Mouse (Mus musculus): Measurements from ENCODE around the gene Eci2. TPM values are rescaled to one million over a fixed set of nuclear protein-coding genes. Genes with fewer than 3 reads are reported as not detected.
A peak's percentile ranks its signal among the peaks of the same experiment; 100 is the strongest.
"Not testable (repeated sequence)": the region's sequence is repeated elsewhere in the genome, so short reads cannot be mapped to it uniquely, and the experiment has no call there.

Eci2 gene
- polyA plus RNA-seq, 1 experiment from 2014 or later, result 84.6 TPM

DNA sequence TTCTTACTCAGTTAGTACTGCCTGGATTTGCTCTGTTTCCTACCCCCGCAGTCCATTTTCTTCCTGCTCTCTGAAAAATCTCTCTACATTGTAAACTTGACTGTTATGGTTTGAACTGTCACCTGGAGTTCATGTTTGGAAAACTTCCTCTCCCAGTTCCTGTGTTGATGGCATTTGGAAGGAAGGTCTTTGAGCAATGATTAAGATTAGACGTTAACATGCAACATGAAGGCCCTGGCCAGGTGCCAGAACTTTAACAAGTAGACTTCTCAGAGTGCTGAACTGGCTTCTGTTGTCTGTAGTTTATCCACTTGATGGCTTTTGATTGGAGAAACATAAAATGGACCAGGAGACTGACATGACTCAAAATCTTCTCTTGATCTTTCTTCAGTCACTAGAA is 31.0 kb downstream of the Eci2 start:
- Histone ChIP-seq H3K36me3 (ENCODE audit: control insufficient read depth, insufficient read depth, low read length) (no peaks in the 10 kb centered on the region), H3K9me3 (replicated peaks; ENCODE audit: control insufficient read depth, low read length, poor library complexity, severe bottlenecking) (peaks cover 5% of the 10 kb centered on the region; the same call in 1 of the 2 replicates), H3K27me3 (ENCODE audit: control insufficient read depth, insufficient read depth, low read depth, low read length) (no peaks in the 10 kb centered on the region), H3K9ac (ENCODE audit: low read depth, low read length) (no peak overlapping the region), H3K4me1 (ENCODE audit: control insufficient read depth, insufficient read depth, low read length) (peaks cover 11% of the 10 kb centered on the region; the same call in 1 of the 2 replicates), H3K4me3 (ENCODE audit: low read depth, low read length) (no peak overlapping the region), H3K27ac (ENCODE audit: low read length) (no peak overlapping the region), H3K4me2 (ENCODE audit: low read length) (no peak overlapping the region)
- no peak for ATAC-seq
- whole genome bisulfite sequencing, result 85% methylated on average over 2 of the region's 2 CpGs

DNA sequence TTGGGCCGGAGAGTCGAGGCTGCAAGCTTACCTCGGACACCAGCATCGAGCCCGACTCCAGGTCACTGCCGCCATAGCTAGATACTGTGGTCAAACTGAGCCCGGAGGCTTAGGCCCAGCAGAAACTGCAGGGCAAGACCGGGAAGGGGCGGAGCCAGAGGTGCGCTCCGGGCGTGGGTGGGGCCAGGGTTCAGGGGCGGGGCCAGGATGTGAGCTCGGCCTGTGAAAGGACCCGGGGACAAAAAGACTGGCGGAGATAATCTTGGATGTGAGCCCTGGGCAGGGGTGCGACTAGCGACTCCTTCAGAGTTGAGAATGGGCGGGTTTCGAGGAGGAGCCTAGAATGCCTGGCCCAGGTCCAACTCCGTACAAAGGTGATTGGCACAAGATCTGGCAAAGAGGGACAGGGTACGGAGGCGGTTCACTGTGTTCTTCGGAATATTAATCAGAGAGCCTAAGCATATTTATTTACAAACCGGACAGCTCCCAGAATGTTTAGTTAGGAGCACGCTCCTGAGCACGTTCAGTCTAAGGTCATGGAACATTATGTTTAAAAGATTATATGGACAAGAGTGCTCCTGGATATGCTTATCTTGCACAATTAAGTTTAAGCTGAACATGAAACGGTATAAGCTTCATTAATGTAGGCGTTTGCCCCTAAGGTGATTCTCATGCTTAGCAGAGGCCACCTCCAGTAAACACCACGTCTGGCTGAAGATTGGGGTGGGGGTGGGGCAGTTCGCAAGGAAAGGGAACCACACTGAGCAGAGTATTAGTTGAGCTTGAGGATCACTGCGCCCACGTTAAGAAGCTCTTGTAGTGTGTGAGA is 32.7 kb downstream of the Eci2 start:
- peak overlapping the region; percentile 81 for H3K4me2 ChIP-seq (ENCODE audit: low read length)
- WGBS, result under 1% methylated on average over 33 of the region's 33 CpGs
- H3K9ac ChIP-seq (ENCODE audit: low read depth, low read length), result peak overlapping the region; percentile 80
- H3K36me3 ChIP-seq (ENCODE audit: control insufficient read depth, insufficient read depth, low read length), result 0 out of 2 replicates have a peak, but pooled peaks cover 7% of the 10 kb centered on the region
- ATAC-seq, result peak; percentile 96
- no peaks in the 10 kb centered on the region for H3K27me3 ChIP-seq (ENCODE audit: control insufficient read depth, insufficient read depth, low read depth, low read length)
- peaks cover 5% of the 10 kb centered on the region; the same call in 1 of the 2 replicates for H3K9me3 ChIP-seq (replicated peaks; ENCODE audit: control insufficient read depth, low read length, poor library complexity, severe bottlenecking)
- peak overlapping the region; percentile 67 for H3K4me3 ChIP-seq (ENCODE audit: low read depth, low read length)
- H3K4me1 ChIP-seq (ENCODE audit: control insufficient read depth, insufficient read depth, low read length), result peaks cover 11% of the 10 kb centered on the region; the same call in 1 of the 2 replicates
- H3K27ac ChIP-seq (ENCODE audit: low read length), result peak overlapping the region; percentile 81

DNA sequence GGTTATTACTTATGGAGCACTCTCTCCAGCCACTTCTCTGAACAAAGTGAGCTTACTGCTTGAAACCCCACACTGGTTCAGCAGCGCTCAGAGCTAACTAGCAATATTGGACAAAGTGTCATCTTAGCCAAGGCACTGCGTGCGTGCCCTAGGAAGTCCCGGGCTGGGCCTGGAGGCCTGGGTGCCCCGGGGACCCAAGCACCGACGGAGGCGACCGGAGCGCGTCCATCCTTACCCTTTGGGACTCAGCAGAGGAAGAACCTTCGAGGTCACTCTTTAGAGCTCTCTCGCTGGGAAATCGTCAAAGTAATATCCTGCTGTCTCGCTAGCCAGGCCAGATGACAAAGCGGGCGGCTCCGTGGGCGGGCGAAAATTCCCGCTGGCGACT is 33.3 kb downstream of the Eci2 start:
- peak overlapping the region; percentile 81 for H3K27ac ChIP-seq (ENCODE audit: low read length)
- peak overlapping the region; percentile 67 for H3K4me3 ChIP-seq (ENCODE audit: low read depth, low read length)
- no peaks in the 10 kb centered on the region for H3K27me3 ChIP-seq (ENCODE audit: control insufficient read depth, insufficient read depth, low read depth, low read length)
- H3K36me3 ChIP-seq (ENCODE audit: control insufficient read depth, insufficient read depth, low read length), result 0 out of 2 replicates have a peak, but pooled peaks cover 7% of the 10 kb centered on the region
- H3K4me1 ChIP-seq (ENCODE audit: control insufficient read depth, insufficient read depth, low read length), result peaks cover 11% of the 10 kb centered on the region; the same call in 1 of the 2 replicates
- H3K9ac ChIP-seq (ENCODE audit: low read depth, low read length), result peak overlapping the region; percentile 80
- peak overlapping the region; percentile 81 for H3K4me2 ChIP-seq (ENCODE audit: low read length)
- peaks cover 3% of the 10 kb centered on the region; the same call in 1 of the 2 replicates for H3K9me3 ChIP-seq (replicated peaks; ENCODE audit: control insufficient read depth, low read length, poor library complexity, severe bottlenecking)
- WGBS, result under 1% methylated on average over 22 of the region's 22 CpGs
- peak; percentile 67 for ATAC-seq

DNA sequence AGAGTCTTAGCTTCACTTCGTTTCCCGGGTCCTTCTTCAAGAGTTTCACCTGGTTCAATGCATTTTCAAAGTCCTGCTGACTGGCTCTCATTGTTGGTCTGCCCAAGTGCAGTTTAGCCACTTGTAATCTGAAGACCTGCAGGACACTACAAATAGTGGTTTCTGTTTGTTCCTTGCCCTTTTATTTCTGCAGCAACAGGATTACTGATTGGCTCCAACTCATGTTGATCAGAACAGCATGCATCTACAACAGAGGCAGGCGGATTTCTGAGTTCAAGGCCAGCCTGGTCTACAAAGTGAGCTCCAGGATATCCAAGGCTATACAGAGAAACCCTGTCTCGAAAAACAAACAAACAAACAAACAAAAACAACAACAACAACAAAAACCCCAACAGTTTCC is 33.8 kb downstream of the Eci2 start:
- peaks cover 7% of the 10 kb centered on the region; the same call in 1 of the 2 replicates for H3K36me3 ChIP-seq (ENCODE audit: control insufficient read depth, insufficient read depth, low read length)
- 71% methylated on average over 4 of the region's 4 CpGs for WGBS
- ATAC-seq, result no peak
- no peaks in the 10 kb centered on the region for H3K9me3 ChIP-seq (replicated peaks; ENCODE audit: control insufficient read depth, low read length, poor library complexity, severe bottlenecking)
- H3K4me3 ChIP-seq (ENCODE audit: low read depth, low read length), result peak overlapping the region; percentile 67
- peaks cover 11% of the 10 kb centered on the region; the same call in 1 of the 2 replicates for H3K4me1 ChIP-seq (ENCODE audit: control insufficient read depth, insufficient read depth, low read length)
- H3K9ac ChIP-seq (ENCODE audit: low read depth, low read length), result no peak overlapping the region
- H3K27me3 ChIP-seq (ENCODE audit: control insufficient read depth, insufficient read depth, low read depth, low read length), result no peaks in the 10 kb centered on the region
- H3K27ac ChIP-seq (ENCODE audit: low read length), result no peak overlapping the region; the same call in 1 of the 2 replicates
- H3K4me2 ChIP-seq (ENCODE audit: low read length), result peak overlapping the region; percentile 81

DNA sequence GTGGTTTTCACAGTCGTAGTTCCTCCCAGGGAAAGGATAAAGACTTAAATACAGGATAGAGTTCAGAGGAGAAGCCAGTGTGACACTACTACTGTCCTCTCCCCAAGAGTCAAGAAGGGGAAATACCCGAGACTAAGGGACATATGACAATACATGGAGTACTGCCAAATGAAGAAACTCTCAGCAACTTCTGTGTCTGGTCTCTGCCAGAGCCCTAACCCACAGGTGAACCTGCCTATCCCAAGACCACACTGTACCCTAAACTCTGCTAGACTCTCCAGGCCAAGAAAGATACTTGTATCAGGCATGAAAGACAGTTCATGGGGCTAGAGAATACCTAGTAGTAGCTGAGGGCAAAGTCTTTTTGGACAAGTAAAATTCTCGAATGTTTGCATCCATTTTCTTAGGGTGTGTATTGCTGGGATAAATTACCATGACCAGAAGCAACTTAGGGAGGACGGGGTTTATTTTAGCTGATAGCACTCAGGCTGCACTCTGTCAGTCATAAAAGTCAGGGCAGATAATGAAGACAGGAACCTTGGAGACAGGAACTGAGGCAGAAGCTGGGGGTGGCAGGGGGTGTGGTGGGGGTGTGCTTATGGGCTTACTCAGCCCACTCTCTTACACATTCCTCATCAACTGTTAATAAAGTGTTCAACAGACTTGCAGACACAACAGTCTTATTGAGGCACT is 35.2 kb downstream of the Eci2 start:
- 76% methylated on average over 4 of the region's 4 CpGs for WGBS
- H3K36me3 ChIP-seq (ENCODE audit: control insufficient read depth, insufficient read depth, low read length), result peaks cover 17% of the 10 kb centered on the region
- ATAC-seq, result no peak
- H3K9ac ChIP-seq (ENCODE audit: low read depth, low read length), result no peak overlapping the region
- H3K4me2 ChIP-seq (ENCODE audit: low read length), result peak overlapping the region; percentile 5; the same call in 1 of the 2 replicates
- no peak overlapping the region for H3K4me3 ChIP-seq (ENCODE audit: low read depth, low read length)
- no peak overlapping the region for H3K27ac ChIP-seq (ENCODE audit: low read length)
- H3K27me3 ChIP-seq (ENCODE audit: control insufficient read depth, insufficient read depth, low read depth, low read length), result no peaks in the 10 kb centered on the region
- no peaks in the 10 kb centered on the region for H3K9me3 ChIP-seq (replicated peaks; ENCODE audit: control insufficient read depth, low read length, poor library complexity, severe bottlenecking)
- H3K4me1 ChIP-seq (ENCODE audit: control insufficient read depth, insufficient read depth, low read length), result peaks cover 11% of the 10 kb centered on the region; the same call in 1 of the 2 replicates

DNA sequence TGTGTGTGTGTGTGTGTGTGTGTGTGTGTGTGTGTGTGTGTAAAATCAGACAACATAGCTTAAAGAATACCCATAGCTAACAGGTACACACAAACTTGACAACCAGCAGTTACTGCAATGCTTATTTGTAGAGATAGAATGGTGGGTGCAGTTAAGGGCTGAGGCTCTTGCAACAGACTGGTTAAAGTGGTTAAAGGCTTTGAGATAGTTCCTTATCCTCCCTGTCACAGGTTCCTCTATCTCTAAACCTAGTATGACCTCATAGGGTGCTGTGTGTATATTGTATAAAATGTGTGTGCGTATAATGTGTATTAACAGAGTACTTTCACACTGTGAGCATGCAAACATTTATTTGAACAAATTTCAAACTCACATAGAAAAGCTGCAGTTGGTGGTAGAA is 43.4 kb downstream of the Eci2 start:
- not testable (repeated sequence) for ATAC-seq

DNA sequence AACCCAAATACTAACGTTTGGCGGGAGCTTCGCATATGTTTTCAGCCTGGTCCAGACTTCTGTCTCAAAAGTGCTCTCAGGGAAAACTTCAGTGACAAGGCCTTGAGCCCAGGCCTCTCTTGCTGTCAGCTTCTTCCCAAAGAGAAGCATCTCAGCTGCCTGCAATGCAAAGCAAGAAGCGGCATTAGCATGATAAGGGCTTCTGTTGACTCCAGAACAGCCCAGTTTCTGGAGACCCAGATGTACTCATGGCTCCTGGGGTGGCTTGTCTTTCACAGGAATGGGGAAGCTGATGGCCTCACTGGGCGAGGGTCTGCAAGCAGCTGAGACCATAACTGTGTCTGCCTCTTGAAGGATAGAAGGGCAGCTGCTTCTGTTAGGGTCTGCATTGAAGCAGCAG is 48.3 kb downstream of the Eci2 start:
- not testable (repeated sequence) for ATAC-seq; H3K27me3 ChIP-seq (ENCODE audit: control insufficient read depth, insufficient read depth, low read depth, low read length); H3K27ac ChIP-seq (ENCODE audit: low read length); H3K4me1 ChIP-seq (ENCODE audit: control insufficient read depth, insufficient read depth, low read length); H3K4me2 ChIP-seq (ENCODE audit: low read length); H3K9ac ChIP-seq (ENCODE audit: low read depth, low read length); H3K4me3 ChIP-seq (ENCODE audit: low read depth, low read length); H3K9me3 ChIP-seq (replicated peaks; ENCODE audit: control insufficient read depth, low read length, poor library complexity, severe bottlenecking)
- H3K36me3 ChIP-seq (ENCODE audit: control insufficient read depth, insufficient read depth, low read length), result peaks cover 23% of the 10 kb centered on the region
- WGBS, result 65% methylated on average over 5 of the region's 5 CpGs

More for the DNA sequence above, 43.4 kb downstream of the Eci2 start:
- 92% methylated on average over 1 of the region's 1 CpGs for WGBS
- H3K9ac ChIP-seq (ENCODE audit: low read depth, low read length); H3K27me3 ChIP-seq (ENCODE audit: control insufficient read depth, insufficient read depth, low read depth, low read length); H3K4me2 ChIP-seq (ENCODE audit: low read length); H3K9me3 ChIP-seq (replicated peaks; ENCODE audit: control insufficient read depth, low read length, poor library complexity, severe bottlenecking); H3K4me3 ChIP-seq (ENCODE audit: low read depth, low read length); H3K27ac ChIP-seq (ENCODE audit: low read length); H3K4me1 ChIP-seq (ENCODE audit: control insufficient read depth, insufficient read depth, low read length): not testable (repeated sequence)
- H3K36me3 ChIP-seq (ENCODE audit: control insufficient read depth, insufficient read depth, low read length), result peaks cover 28% of the 10 kb centered on the region

DNA sequence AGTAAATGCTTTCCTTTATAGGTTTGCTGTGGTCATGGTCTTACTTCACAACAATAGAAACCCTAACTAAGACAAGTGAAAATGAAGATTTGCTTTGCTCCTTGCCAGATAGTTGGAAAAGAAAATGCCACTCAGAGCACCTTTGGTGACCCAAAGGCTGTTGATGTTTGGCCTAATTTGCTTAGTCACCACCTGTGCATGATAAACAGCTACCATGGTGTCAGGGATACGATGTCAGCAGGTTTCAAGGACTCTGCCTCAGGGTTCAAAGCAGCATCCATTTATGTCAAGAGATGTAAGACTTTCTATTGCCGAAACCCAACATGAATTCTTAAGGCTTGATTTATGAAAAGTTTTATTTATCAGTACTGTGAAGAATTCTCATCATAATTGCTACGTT is 49.5 kb downstream of the Eci2 start:
- Histone ChIP-seq H3K36me3 (ENCODE audit: control insufficient read depth, insufficient read depth, low read length) (peaks cover 23% of the 10 kb centered on the region), H3K4me3 (ENCODE audit: low read depth, low read length) (no peak overlapping the region), H3K9me3 (replicated peaks; ENCODE audit: control insufficient read depth, low read length, poor library complexity, severe bottlenecking) (no peaks in the 10 kb centered on the region), H3K27me3 (ENCODE audit: control insufficient read depth, insufficient read depth, low read depth, low read length) (no peaks in the 10 kb centered on the region), H3K4me2 (ENCODE audit: low read length) (no peak overlapping the region), H3K9ac (ENCODE audit: low read depth, low read length) (no peak overlapping the region), H3K27ac (ENCODE audit: low read length) (no peak overlapping the region), H3K4me1 (ENCODE audit: control insufficient read depth, insufficient read depth, low read length) (no peaks in the 10 kb centered on the region)
- WGBS, result 97% methylated on average over 3 of the region's 3 CpGs
- ATAC-seq, result no peak

DNA sequence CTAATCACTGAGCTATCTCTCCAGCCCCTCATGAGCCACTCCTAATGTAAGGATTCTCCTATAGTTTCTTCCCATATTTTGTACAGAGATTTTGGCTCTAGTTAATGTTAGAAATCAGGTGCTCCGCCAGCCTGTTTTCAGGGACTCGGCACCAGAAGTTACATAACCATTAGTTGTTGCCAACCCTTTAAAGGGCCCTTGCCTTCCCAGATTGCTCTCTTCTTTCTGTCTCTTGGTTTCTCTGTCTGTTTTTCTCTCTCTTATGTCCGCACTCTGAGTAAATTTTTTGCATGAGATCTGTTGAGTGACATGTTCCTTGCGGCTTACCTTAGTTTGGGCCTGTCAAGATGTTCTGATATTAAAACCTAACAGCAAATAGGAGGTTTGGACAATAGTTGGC is 50.8 kb downstream of the Eci2 start:
- no peak overlapping the region for H3K4me2 ChIP-seq (ENCODE audit: low read length)
- H3K4me1 ChIP-seq (ENCODE audit: control insufficient read depth, insufficient read depth, low read length), result no peaks in the 10 kb centered on the region
- no peaks in the 10 kb centered on the region for H3K9me3 ChIP-seq (replicated peaks; ENCODE audit: control insufficient read depth, low read length, poor library complexity, severe bottlenecking)
- no peak overlapping the region for H3K9ac ChIP-seq (ENCODE audit: low read depth, low read length)
- H3K4me3 ChIP-seq (ENCODE audit: low read depth, low read length), result no peak overlapping the region
- WGBS, result 97% methylated on average over 4 of the region's 4 CpGs
- peaks cover 23% of the 10 kb centered on the region for H3K36me3 ChIP-seq (ENCODE audit: control insufficient read depth, insufficient read depth, low read length)
- no peaks in the 10 kb centered on the region for H3K27me3 ChIP-seq (ENCODE audit: control insufficient read depth, insufficient read depth, low read depth, low read length)
- no peak overlapping the region for H3K27ac ChIP-seq (ENCODE audit: low read length)
- ATAC-seq, result no peak

Measured in midbrain, embryonic 16.5 days (tissue).